Mouse (Mus musculus) lung, embryonic 16.5 days (tissue): ENCODE measurements around the gene Foxn4. TPM values are rescaled to one million over a fixed set of nuclear protein-coding genes. Genes with fewer than 3 reads are reported as not detected.

Source experiments
- ATAC-seq: fragments of 200-750 bp; cut with Nextera tagmentation; 2 replicates; pipeline ENCODE4 v1.8.0; 2017; ENCODE audit warnings: low read depth, mild to moderate bottlenecking, moderate library complexity
- H3K27ac ChIP-seq: fragments of 300-500 bp; sonication (generic); 2 replicates; pipeline ENCODE4 v1.5.1; 2014; ENCODE audit warnings: mild to moderate bottlenecking, control low read depth, low read length
- H3K27me3 ChIP-seq: fragments of 300-500 bp; sonication (generic); 2 replicates; pipeline ENCODE4 v1.6.1; 2014; ENCODE audit warnings: low read depth, low read length, mixed read lengths; ENCODE audit not compliant: control insufficient read depth, insufficient read depth
- H3K36me3 ChIP-seq: fragments of 300-500 bp; sonication (generic); 2 replicates; pipeline ENCODE4 v1.6.1; 2014; ENCODE audit warnings: low read length; ENCODE audit not compliant: control insufficient read depth, insufficient read depth
- H3K4me1 ChIP-seq: fragments of 300-500 bp; sonication (generic); replicated peaks from 2 replicates; pipeline ENCODE4 v1.6.1; 2014; ENCODE audit warnings: low read length, mixed read lengths; ENCODE audit not compliant: control insufficient read depth, insufficient read depth
- H3K4me2 ChIP-seq: fragments of 300-500 bp; sonication (generic); 2 replicates; pipeline ENCODE4 v1.6.1; 2014; ENCODE audit warnings: low read depth, low read length, control low read depth
- H3K4me3 ChIP-seq: fragments of 300-500 bp; sonication (generic); 2 replicates; pipeline ENCODE4 v1.5.1; 2014; ENCODE audit warnings: mild to moderate bottlenecking, low read length, control low read depth
- H3K9ac ChIP-seq: fragments of 300-500 bp; sonication (generic); 2 replicates; pipeline ENCODE4 v1.6.1; 2014; ENCODE audit warnings: low read length, control low read depth
- H3K9me3 ChIP-seq: fragments of 300-500 bp; sonication (generic); 2 replicates; pipeline ENCODE4 v1.6.1; 2016; ENCODE audit warnings: low read length; ENCODE audit not compliant: control insufficient read depth
- whole genome bisulfite sequencing: fragments of 180-500 bp; shearing (Covaris S2); extraction: QIAGEN DNeasy Blood & Tissue Kit; methylation state at CpG from one replicate; pipeline ENCODE4 v1.1.7; 2014; 5-methylcytosine and 5-hydroxymethylcytosine counted together
- polyA plus RNA-seq: library from polyadenylated mRNA; unstranded; fragments of >200 nt; fragmentation: Nextera tagmentation; extraction: Ambion mirVana; gene quantifications from 2 replicates; pipeline ENCODE4 v1.2.1, GENCODE M21; 2015

The Foxn4 gene
- 3.6 and 5.3 TPM in 2 replicates for polyA plus RNA-seq

DNA sequence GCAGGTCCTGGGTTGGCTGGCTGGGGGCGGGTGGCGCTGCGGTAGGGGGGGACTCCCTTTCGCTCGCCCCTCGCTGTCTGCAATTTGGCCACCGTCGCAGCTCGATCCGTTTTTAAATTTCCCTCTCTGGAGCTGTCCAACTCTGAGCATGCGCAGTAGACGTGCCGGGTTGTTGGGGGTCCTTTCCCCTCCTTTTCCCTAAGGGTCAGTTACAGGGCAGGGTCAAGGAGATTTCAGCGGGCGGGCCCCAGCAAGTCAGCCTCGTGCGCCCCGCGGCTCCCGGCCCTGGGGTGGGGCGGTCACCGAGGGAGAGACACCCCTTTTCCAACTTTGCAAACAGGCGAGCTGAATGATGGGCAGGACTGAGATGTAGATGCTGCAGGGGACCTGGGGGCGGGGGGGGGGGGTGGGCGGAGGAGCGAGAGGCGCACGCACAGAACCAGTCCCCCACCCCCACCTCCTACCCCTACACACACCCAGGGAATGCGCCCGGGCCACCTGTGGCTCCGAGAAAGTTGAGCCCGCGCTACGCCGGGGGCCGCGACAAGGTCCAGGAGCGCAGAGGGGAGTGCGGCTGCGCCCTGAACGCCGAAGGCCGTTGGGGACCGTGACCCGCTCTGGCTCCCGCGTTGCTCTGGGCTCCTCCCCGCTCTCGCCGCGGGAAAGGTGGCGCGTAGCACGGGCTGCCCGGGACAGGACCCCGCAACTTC is at the start of gene Foxn4:
Gene Foxn4, minus strand, starts transcription at position 115 of the 710 bp plus-strand sequence.
- H3K4me2 ChIP-seq: peak within 1 kb of the TSS; percentile 43
- H3K4me3 ChIP-seq: peak within 1 kb of the TSS; percentile 33
- H3K36me3 ChIP-seq: no peaks in the 10 kb centered on the region
- 0 out of 2 replicates have a peak, but pooled peaks have one; percentile 23 for ATAC-seq
- under 1% methylated on average over 43 of the region's 56 CpGs for WGBS
- H3K9ac ChIP-seq: no peak within 1 kb of the TSS
- no peak within 1 kb of the TSS for H3K27ac ChIP-seq
- H3K9me3 ChIP-seq: no peaks in the 10 kb centered on the region
- H3K27me3 ChIP-seq: peaks cover 71% of the 10 kb centered on the region
- H3K4me1 ChIP-seq: peaks cover 13% of the 10 kb centered on the region

DNA sequence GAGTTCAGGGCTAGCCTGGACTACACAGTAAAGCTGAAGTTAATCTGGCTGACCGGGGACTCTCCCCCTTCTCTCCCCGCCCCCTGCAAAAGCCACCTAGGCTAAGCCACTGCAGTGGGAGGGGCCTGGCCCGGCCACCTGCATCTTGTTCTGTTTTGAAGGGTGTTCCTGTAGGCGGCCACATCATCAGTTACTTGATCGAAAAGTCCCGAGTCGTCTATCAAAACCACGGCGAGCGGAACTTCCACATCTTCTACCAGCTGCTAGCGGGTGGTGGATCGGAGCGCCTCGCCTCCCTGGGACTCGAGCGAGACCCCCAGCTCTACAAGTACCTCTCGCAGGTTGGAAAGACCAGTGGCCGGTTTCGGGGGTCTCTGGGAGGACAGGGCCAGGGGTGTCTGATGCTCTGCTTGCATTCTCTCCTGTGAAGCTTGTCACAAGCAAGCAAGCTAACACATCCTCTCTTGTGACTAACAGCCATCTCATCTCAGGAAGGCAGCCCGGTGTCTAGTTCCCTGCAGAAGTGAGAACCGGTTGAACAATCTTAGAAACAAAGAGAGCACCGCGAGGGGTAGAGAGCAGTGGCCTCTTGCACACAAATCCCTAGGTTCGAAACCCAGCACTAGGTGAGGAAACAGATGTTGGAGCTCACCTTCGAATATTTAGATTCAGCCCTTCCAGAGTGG is 49.6 kb upstream of the Foxn4 start:
- Histone ChIP-seq H3K4me2 (no peak overlapping the region), H3K9ac (no peak overlapping the region), H3K27me3 (no peaks in the 10 kb centered on the region), H3K9me3 (no peaks in the 10 kb centered on the region), H3K27ac (no peak overlapping the region), H3K36me3 (no peaks in the 10 kb centered on the region), H3K4me3 (no peak overlapping the region), H3K4me1 (no peaks in the 10 kb centered on the region)
- ATAC-seq: no peak
- 50% methylated on average over 25 of the region's 25 CpGs for WGBS

DNA sequence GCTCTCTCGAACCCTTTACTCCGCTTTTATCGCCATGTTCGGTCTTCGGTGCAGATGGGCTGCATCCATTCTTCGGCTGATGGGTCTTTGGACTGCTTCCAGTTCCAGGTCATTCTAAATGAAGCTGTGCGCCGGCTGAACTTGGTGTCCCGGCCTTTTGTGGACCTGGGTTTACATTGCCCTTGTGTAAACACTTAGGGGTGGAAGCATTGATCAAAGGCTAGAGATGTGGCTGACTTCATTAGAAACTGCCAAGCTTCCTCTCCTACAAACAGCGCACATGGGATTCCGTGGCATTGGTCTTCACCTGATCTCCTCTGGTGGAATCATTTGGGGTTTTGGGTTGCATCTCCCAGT is 36.1 kb upstream of the Foxn4 start:
- Histone ChIP-seq H3K9ac (peak overlapping the region; percentile 52; the same call in 1 of the 2 replicates), H3K4me1 (peaks cover 4% of the 10 kb centered on the region; the same call in 1 of the 2 replicates), H3K27ac (no peak overlapping the region), H3K27me3 (no peaks in the 10 kb centered on the region; the same call in 1 of the 2 replicates), H3K9me3 (no peaks in the 10 kb centered on the region), H3K4me3 (peak overlapping the region; percentile 29), H3K36me3 (no peaks in the 10 kb centered on the region), H3K4me2 (peak overlapping the region; percentile 72)
- 7% methylated on average over 11 of the region's 11 CpGs for WGBS
- no peak for ATAC-seq

DNA sequence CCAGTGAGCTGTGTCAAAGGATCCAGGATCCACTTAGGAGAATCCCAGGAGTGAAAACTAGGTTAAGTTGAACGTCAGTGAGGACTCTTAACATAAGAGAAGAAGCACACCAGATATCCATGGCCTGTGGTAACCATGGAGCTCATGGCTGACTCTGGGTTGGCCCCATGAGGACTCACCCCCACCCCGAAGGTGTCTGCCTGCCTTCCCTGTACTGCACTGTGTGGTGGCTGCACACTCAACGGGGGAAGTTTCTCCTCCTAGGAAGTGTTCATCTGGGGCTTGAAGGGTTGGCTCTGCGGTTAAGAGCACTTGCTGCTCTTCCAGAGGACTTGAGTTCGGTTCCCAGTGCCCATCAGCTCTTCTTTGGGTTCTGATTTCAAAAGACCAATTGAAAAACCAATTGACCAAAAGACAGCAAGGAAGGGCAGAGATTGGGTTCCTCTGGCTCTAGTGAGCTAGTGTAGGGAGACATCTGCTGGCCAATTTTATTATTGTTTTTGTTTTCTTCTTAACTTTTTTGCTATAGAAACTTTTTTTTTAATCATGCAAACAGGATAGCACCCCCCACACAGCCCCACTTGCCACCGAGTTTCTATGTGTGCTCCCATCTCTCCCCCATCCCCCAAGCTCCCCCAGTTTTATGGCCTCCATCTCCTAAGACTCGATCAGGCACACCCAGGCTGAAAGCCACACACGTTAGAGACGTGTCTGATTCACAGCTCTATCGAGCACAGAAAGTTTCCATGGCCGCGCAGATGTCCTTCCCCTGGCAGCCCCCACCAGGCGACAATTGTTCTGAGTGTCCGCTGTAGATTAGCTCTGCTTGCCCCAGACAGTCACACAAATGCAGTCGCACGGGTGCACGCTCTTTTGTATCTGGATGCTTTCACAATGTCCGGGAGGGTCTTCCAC is 35.4 kb upstream of the Foxn4 start:
- peak overlapping the region; percentile 72 for H3K4me2 ChIP-seq
- peaks cover 4% of the 10 kb centered on the region; the same call in 1 of the 2 replicates for H3K4me1 ChIP-seq
- no peaks in the 10 kb centered on the region for H3K9me3 ChIP-seq
- ATAC-seq: 0 out of 2 replicates have a peak, but pooled peaks have one; percentile 31
- H3K36me3 ChIP-seq: no peaks in the 10 kb centered on the region
- 25% methylated on average over 18 of the region's 18 CpGs for WGBS
- H3K4me3 ChIP-seq: peak overlapping the region; percentile 29
- no peak overlapping the region for H3K27ac ChIP-seq
- peak overlapping the region; percentile 52 for H3K9ac ChIP-seq
- H3K27me3 ChIP-seq: no peaks in the 10 kb centered on the region; the same call in 1 of the 2 replicates

DNA sequence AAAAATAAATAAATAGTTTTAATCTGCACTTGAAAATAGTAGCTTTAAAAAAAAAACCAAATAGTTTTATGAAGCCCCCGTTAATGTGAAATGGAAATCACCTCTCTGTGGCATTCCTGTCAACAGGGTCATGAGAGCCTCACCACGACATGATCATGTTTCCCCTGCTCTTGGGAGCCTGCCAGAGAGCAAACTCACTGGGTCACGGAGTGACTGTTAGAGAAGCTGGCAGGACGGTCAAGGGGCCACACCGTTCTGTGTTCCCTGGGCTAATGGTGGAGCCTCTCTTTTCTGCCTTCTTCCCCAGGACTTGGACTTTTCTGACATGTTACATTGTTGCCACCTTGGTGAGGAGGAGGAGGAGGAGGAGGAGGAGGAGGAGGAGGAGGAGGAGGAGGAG is 32.9 kb upstream of the Foxn4 start:
- Histone ChIP-seq H3K9me3 (no peaks in the 10 kb centered on the region), H3K4me1 (peaks cover 4% of the 10 kb centered on the region; the same call in 1 of the 2 replicates), H3K36me3 (no peaks in the 10 kb centered on the region), H3K4me2 (no peak overlapping the region), H3K27ac (no peak overlapping the region), H3K9ac (no peak overlapping the region), H3K27me3 (no peaks in the 10 kb centered on the region), H3K4me3 (no peak overlapping the region)
- 34% methylated on average over 5 of the region's 5 CpGs for WGBS
- no peak for ATAC-seq

DNA sequence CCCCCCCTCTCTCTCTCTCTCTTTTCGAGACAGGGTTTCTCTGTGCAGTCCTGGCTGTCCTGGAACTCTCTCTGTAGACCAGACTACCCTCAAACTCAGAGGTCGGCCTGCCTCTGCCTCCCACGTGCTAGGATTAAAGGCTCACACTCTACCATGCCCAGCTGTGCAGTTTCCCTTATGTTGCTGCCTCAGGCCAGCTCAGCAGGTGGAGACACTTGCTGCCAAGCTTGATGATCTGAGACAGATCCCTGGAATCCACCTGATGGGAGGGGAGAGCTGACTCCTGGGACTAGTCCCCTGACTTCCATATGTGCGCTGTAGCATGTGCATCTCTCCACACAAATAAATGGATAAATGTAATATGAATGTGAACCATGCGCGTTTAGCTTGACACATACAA is 29.6 kb upstream of the Foxn4 start:
- H3K9me3 ChIP-seq: no peaks in the 10 kb centered on the region
- no peak overlapping the region for H3K9ac ChIP-seq
- no peaks in the 10 kb centered on the region for H3K36me3 ChIP-seq
- peaks cover 4% of the 10 kb centered on the region; the same call in 1 of the 2 replicates for H3K4me1 ChIP-seq
- no peak overlapping the region for H3K27ac ChIP-seq
- 73% methylated on average over 6 of the region's 6 CpGs for WGBS
- H3K27me3 ChIP-seq: no peaks in the 10 kb centered on the region
- H3K4me3 ChIP-seq: no peak overlapping the region
- H3K4me2 ChIP-seq: no peak overlapping the region
- ATAC-seq: no peak

DNA sequence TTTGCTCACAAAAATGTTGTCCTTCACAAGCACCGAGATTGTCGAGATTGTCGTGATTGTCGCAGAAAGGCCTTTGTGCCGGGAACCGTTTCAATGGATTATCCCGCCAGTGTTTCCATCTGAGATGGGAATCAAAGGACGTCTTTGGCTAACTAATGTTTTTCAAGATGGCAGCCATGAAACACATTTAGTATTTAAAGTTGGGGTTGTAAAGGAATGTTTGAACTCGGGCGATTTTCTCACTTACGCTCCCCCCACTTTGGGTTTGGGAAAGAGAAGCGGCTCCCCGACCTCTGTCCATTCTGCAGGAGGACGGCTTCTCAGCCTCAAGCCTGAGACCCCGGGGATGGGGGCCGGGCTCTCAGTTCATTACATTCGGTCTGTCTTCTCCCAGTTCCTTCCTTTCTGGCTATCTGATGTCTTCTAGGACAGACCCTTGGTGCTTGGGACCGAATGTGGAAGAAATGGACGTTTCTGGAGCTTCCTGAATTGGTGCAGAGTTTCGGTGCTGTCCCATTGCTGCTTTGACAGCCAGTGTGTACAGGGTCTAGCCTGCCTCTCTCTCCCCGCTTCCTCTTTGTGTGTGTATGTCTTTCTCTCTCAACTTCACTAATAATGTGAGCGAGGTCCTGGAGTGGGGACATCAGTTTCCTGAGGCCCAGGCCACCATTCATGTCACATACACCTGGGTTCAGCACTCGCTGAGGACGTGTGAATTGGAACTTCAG is 26.4 kb upstream of the Foxn4 start:
- H3K4me1 ChIP-seq: peaks cover 4% of the 10 kb centered on the region; the same call in 1 of the 2 replicates
- H3K27ac ChIP-seq: no peak overlapping the region
- ATAC-seq: no peak
- no peak overlapping the region for H3K4me2 ChIP-seq
- no peak overlapping the region for H3K4me3 ChIP-seq
- H3K36me3 ChIP-seq: no peaks in the 10 kb centered on the region
- 80% methylated on average over 24 of the region's 24 CpGs for WGBS
- H3K9me3 ChIP-seq: no peaks in the 10 kb centered on the region
- no peaks in the 10 kb centered on the region for H3K27me3 ChIP-seq
- no peak overlapping the region for H3K9ac ChIP-seq

DNA sequence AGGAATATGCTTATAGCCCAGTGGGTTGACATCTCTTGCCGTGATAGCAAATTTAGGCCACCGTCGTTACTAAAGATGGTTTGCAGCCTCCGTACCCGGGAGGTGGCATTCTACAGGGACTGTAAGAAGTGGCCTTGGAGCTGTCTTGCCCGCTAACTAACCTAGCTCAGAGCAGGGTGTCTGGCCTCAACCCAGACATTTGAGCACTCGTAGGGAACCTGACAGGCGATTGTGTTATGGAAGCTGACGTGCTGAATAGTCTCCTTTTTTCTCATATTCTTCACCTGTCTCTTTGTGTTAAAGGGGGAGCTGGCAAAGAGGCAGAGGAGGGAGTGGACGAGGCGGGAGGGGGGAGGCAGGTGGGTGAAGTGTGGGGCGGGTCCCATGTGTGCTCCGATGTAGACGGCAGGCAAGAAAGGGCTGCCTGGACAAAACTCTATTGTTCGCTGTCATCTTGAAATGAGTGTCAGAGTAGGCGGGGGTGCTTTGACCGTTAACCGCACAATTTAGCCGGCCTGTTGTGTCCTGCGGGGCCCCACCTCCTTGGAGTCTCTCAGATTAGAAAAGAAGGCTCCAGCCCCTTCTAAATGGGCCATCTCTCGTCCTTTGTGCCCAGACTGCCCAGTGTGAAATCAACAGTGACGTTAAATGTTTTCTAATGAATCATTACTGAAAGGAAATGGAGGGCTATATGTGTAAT is 25.7 kb upstream of the Foxn4 start:
- ATAC-seq: no peak
- H3K9me3 ChIP-seq: no peaks in the 10 kb centered on the region
- no peak overlapping the region for H3K27ac ChIP-seq
- H3K27me3 ChIP-seq: no peaks in the 10 kb centered on the region
- H3K4me2 ChIP-seq: no peak overlapping the region
- H3K9ac ChIP-seq: no peak overlapping the region
- H3K4me1 ChIP-seq: peaks cover 4% of the 10 kb centered on the region; the same call in 1 of the 2 replicates
- WGBS: 45% methylated on average over 22 of the region's 22 CpGs
- no peaks in the 10 kb centered on the region for H3K36me3 ChIP-seq
- H3K4me3 ChIP-seq: no peak overlapping the region
